Mouse (Mus musculus) E14TG2a.4 (cell line): ENCODE data around the gene Coro1a.
A peak's percentile ranks its signal among the peaks of the same experiment; 100 is the strongest.

ENCODE experiments used
- H3K27me3 ChIP-seq: 2 replicates; pipeline ENCODE4 v1.6.1; 2014; ENCODE audit warnings: low read length, control low read depth; ENCODE audit not compliant: insufficient read depth
- H3K36me3 ChIP-seq: 2 replicates; pipeline ENCODE4 v1.6.1; 2014; ENCODE audit warnings: low read length, control low read depth; ENCODE audit not compliant: insufficient read depth
- H3K4me1 ChIP-seq: replicated peaks from 2 replicates; pipeline ENCODE4 v1.6.1; 2014; ENCODE audit warnings: low read depth, low read length, control low read depth
- H3K4me3 ChIP-seq: replicated peaks from 2 replicates; pipeline ENCODE4 v1.5.1; 2014; ENCODE audit warnings: mild to moderate bottlenecking, low read length
- H3K9me3 ChIP-seq: 2 replicates; pipeline ENCODE4 v1.6.1; 2014; ENCODE audit warnings: low read length, control low read depth
- CTCF ChIP-seq: conservative IDR thresholded peaks from 2 replicates; pipeline ENCODE4 v1.5.1; 2014; ENCODE audit warnings: low read length
- NANOG ChIP-seq: IDR thresholded peaks from 2 replicates; pipeline ENCODE4 v1.6.1; 2014; ENCODE audit warnings: borderline replicate concordance, low read length, mixed read lengths
- POU5F1 ChIP-seq: IDR thresholded peaks from 2 replicates; pipeline ENCODE4 v1.6.1; 2014; ENCODE audit warnings: low read length, borderline replicate concordance

Gene Coro1a

DNA sequence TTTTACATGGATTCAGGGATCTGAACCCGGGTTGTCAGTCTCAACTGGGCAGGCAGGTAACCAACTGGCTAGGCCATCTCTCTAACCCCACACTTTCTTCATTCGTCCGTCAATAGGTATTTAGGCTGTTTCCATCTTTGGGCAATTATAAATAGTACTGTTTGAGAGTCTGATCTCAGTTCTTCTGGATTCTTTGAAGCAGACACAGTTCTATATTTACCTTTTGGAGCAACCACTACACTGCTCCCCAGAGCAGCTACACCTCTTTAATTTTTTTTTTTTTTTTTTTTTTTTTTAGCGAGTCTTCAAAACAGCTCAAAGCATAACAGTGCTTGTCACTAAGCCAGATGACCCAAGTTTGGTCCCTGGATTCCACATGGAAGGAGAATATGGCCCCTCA lies 8.1 kb upstream of the Coro1a start:
- H3K4me3 ChIP-seq: no peak overlapping the region
- no peaks in the 10 kb centered on the region for H3K9me3 ChIP-seq
- TF ChIP-seq NANOG: no peak
- TF ChIP-seq CTCF: no peak
- no peak for TF ChIP-seq POU5F1
- H3K27me3 ChIP-seq: peaks cover 3% of the 10 kb centered on the region; the same call in 1 of the 2 replicates
- no peaks in the 10 kb centered on the region for H3K36me3 ChIP-seq
- H3K4me1 ChIP-seq: no peaks in the 10 kb centered on the region

DNA sequence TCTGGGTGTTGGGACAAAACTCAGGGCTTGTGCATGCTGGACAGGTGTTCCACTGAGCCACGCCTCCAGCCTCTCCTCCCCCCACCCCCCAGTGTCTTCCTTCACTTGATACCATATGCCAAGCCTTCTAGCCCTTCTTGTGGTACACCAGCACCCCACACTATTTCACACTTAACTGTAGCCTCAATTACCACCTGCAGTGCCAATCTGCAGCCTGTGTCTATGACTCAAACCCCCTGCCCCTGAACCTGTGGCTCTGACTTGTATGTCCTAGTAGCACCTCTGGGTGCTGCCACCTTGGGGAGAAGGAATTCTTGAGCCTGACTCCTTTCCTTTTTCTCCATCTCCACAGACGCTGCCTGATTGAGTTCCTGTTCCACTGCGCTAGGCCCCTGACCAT lies 4.3 kb upstream of the Coro1a start:
- Histone ChIP-seq H3K36me3 (no peaks in the 10 kb centered on the region), H3K4me1 (no peaks in the 10 kb centered on the region), H3K27me3 (peaks cover 4% of the 10 kb centered on the region; the same call in 1 of the 2 replicates), H3K4me3 (no peak overlapping the region), H3K9me3 (no peaks in the 10 kb centered on the region)
- TF ChIP-seq POU5F1: no peak
- no peak for TF ChIP-seq CTCF
- TF ChIP-seq NANOG: no peak

- TF ChIP-seq NANOG: no peak
- no peak for TF ChIP-seq POU5F1
- Histone ChIP-seq H3K4me1 (peaks cover 2% of the 10 kb centered on the region), H3K4me3 (no peak overlapping the region), H3K36me3 (no peaks in the 10 kb centered on the region), H3K9me3 (no peaks in the 10 kb centered on the region), H3K27me3 (peaks cover 10% of the 10 kb centered on the region)
Measured at GRCm38 (mm10) chr7:126710266-126710665, 2.7 kb upstream of the Coro1a start.

GRCm38 (mm10) chr7:126708175-126708952 lies 777 bp upstream of the Coro1a start:
- Histone ChIP-seq H3K27me3 (peaks cover 29% of the 10 kb centered on the region), H3K4me3 (no peak overlapping the region), H3K4me1 (peaks cover 20% of the 10 kb centered on the region), H3K36me3 (no peaks in the 10 kb centered on the region), H3K9me3 (no peaks in the 10 kb centered on the region)
- no peak for TF ChIP-seq NANOG
- no peak for TF ChIP-seq CTCF
- TF ChIP-seq POU5F1: no peak

DNA sequence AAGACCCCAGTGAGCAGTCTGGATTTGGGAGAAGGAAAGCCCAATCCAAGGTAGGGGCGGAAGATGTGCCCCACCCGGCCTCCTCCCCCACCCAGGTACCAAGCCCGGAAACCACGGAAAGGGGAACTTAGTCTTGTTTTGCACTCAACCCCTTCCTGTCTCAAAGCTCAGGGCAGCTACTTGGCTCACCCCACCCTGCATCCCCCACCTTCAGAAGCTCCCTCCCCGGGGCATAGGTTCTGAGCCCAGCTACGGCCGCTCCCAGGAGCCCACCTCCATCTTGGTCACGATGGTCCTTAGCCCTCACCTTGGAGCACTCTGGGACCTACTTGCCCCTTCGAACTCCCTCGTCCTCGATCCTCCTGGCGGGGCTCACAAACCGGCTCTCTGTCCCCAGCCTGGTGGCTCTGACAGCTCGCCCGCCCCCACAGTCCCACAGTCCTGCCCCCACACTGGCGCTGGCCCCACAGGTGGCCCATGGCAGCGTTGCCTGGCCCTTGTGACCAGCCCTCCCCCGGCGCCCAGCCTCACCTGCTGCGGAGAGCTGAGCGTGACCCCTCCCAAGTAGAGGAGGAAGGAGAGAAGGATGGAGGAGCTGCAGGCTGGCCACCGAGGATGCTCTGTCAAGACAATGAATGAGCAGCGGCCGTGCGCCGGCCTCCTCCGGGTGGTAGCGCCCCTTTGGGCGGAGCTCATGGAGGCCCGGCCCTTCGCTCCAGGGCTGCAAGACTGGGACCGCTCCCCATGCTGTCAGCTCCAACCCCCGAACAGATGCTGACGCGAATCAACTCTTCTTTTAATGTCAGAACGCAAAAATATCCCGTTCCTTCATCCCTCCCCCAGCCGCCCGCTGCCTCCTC lies 3.2 kb downstream of the Coro1a start:
- Histone ChIP-seq H3K4me3 (peak overlapping the region; percentile 82), H3K9me3 (no peaks in the 10 kb centered on the region), H3K27me3 (peaks cover 46% of the 10 kb centered on the region), H3K36me3 (peaks cover 13% of the 10 kb centered on the region), H3K4me1 (peaks cover 58% of the 10 kb centered on the region)
- TF ChIP-seq CTCF (no peak), NANOG (no peak), POU5F1 (no peak)

DNA sequence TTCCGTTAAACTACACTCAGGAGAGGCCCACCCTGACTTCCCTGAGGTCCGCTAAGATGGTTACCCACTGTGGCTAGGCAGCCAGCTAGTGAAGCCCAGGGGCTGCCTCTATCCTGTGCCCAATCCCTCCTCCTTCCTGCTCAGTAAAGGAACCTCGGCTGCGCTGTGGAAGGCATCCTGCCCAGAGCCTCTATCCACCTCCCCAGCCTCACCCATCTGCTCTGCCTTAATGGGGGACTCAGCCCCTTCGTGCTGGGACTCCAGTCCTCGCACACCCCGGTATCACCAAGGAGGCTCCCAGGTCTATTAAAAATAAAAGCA lies 3.9 kb downstream of the Coro1a start:
- Histone ChIP-seq H3K36me3 (peaks cover 19% of the 10 kb centered on the region), H3K27me3 (peaks cover 45% of the 10 kb centered on the region), H3K9me3 (no peaks in the 10 kb centered on the region), H3K4me1 (peaks cover 64% of the 10 kb centered on the region), H3K4me3 (peak overlapping the region; percentile 82)
- TF ChIP-seq POU5F1: no peak
- no peak for TF ChIP-seq NANOG
- no peak for TF ChIP-seq CTCF

DNA sequence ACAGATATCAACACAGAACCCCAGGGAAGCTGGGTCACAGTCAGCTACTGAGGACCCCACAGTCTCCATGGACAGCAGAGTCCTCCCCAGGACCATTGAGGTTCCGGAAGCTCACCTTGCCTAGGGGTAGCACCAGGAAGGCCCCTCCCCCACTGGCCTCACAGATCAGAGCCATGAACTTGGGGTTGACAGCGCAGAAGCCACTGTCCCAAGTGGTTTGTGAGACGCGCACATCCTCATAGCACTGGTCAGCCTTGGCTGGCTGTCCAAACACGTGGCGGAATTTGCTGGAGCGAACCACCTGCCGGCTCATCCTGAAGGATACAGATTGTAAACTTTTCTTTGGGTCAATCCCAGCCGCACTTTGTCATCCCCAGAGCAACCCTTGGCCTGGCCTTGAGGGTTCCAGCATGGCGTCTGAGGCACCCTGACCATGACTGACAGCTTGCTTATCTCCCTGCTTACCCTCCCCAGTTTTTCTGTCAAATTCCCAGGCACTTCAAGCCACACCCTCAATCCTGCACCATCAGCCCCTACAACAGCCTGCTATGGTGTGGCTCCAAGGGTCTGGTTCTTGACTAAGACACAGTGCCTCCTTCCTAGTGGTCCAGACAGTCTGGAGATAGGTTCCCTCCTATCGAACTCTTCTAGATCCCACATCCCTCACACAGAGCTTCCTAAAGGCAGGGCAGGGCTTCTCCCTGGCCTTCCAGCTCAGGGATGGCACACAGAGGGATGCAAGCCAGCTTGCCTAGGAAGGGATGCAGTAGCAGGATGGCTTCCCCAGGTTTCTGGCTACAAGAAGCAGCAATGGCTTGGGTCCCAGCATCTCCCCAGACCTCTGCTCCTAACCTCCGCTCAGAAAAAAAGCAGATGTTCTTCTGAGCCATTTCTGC lies 4.5 kb downstream of the Coro1a start:
- Histone ChIP-seq H3K9me3 (no peaks in the 10 kb centered on the region), H3K27me3 (peaks cover 44% of the 10 kb centered on the region), H3K36me3 (peaks cover 24% of the 10 kb centered on the region), H3K4me3 (peak overlapping the region; percentile 82), H3K4me1 (peaks cover 68% of the 10 kb centered on the region)
- TF ChIP-seq NANOG: no peak
- TF ChIP-seq POU5F1: no peak
- no peak for TF ChIP-seq CTCF

GRCm38 (mm10) chr7:126702358-126702757 lies 5.2 kb downstream of the Coro1a start:
- H3K4me3 ChIP-seq: no peak overlapping the region
- H3K36me3 ChIP-seq: peaks cover 31% of the 10 kb centered on the region
- TF ChIP-seq NANOG: no peak
- TF ChIP-seq POU5F1: no peak
- no peak for TF ChIP-seq CTCF
- peaks cover 76% of the 10 kb centered on the region for H3K4me1 ChIP-seq
- no peaks in the 10 kb centered on the region for H3K9me3 ChIP-seq
- H3K27me3 ChIP-seq: peaks cover 44% of the 10 kb centered on the region
